Mouse (Mus musculus) urinary bladder, adult 2 months (tissue): Measurements from ENCODE around the gene Klhdc3. TPM values are rescaled to one million over a fixed set of nuclear protein-coding genes. Genes with fewer than 3 reads are reported as not detected.

Experiments used
- DNase-seq: peaks from one replicate; pipeline ENCODE4 v3.0.0; 2022; ENCODE audit warnings: low spot score
- polyA plus RNA-seq: library from polyadenylated mRNA; depleted of rRNA; stranded (reverse); fragments of >200 nt; gene quantifications from 2 replicates; pipeline ENCODE4 v1.2.3, GENCODE M21; 2012

Gene Klhdc3
- polyA plus RNA-seq, 1 experiment: 59.4 TPM

DNA sequence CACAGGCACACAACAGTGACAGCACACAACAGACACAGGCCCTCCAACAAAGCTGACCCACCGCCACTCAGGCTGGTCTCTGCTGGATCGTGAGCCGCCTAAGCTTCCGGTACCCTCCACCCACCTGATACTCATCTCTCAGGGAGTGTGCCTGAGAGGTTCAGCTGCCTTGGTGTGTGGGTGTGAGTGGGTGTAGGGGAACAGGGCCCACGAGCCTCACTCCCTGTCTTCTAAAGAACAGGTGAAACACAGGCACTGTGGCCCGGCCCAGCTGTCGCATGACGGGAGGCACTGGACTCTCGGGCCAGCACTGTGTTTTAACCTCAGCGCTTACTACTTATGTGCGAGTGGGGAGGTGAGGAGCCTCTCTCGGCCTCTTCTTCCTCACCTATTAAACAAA is 21.4 kb upstream of the Klhdc3 start:
- DNase-seq: no peak

DNA sequence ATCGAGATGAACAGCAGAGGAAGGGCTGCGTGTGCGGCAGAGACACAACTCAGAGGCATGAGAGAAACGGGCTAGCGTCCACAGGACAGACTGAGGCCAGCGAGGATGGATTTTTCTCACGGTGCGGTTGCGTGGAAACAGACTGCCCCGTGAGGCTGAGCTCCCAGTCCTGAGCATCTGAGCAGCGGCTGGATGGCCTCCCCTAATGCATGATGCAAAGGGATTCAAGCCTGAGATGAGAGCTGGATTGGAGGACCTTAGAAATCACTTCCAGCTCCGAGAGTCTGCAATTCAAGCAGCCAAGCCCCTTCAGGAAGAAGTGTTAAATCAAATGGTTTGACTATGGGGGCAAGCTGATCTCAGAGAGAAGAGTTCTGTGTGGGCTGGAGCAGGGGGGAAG is 20.8 kb upstream of the Klhdc3 start:
- DNase-seq: no peak

DNA sequence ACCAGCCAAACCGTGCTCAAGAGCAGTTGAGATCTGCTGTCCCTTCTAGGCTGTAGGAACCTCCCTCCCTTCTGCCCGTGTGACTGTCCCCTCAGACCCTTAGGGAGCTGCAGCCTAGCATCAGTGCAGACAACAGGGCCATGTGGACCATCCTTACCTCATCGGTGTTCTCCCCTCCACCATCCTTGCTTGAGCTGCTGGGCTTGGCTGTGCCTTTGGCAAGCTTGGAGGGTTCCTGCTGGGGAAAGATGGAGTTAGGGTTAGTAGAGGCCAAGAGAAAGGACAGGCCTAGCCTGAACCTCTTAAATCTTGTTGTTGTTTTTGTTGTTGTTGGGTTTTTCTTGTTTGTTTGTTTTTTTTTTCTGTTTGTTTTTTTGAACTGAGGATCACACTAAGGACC is 19.2 kb upstream of the Klhdc3 start:
- DNase-seq: no peak

DNA sequence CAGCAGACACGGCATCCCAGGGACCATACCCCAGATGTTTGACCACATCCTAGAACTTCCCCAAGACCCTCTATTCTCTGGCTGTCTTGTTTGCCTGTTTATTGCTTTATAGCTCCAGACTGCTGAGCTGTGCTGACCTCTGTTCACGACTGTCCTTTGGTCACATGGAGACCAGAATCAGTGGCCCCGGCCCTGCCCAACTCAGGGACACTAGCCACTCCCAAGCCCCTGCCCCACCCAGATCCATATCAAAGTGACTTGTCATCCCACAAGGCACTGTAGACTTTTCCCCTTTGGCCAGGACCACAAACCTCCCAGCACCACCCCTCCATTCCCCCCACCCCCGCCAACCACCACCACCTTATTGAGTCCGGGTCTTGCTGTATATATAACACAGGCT is 18.5 kb upstream of the Klhdc3 start:
- DNase-seq: no peak

DNA sequence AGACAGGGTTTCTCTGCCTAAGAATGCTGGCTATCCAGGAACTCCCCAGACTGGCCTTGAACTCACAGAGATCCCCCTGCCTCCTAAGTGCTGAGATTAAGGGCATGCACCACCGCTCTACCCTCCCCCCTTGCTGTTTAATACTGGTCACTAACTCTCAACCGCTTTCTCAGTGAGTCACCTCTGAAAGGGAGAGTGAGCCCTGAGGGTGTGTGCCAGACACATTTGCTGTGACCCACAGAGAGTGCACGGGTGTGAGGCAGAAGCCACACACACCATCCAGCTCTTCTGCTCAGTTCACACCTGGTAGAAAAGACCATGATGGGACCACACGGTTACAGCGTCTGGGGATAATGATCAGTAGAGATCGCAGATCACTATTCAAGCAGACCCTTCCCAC is 17.8 kb upstream of the Klhdc3 start:
- DNase-seq: no peak

DNA sequence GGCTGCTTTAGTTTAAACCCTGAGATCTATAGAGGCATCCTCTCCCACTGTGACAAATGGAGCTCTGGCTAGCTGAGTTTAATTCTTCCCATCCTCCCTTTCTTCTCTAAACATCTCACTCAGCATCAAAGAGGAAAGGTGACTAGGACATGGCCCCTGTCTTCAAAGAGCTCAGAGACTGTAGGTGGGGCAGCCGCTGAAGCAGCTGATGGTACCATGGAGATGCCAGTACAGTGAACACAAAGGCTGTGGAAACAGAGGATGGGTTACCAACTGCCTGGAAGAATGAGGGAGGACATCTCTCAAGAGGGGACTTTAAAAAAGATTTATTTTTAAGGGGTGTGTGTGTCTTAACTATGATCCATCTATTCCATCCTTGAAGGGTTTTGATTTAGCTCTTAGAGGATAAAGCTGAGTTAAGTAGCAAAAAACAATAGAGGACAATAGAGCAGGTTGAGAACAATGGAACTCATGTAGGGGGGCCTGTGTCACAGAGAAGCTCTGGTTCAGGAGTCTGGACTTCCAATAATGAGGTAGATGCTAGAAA is 13.9 kb upstream of the Klhdc3 start:
- DNase-seq: no peak

DNA sequence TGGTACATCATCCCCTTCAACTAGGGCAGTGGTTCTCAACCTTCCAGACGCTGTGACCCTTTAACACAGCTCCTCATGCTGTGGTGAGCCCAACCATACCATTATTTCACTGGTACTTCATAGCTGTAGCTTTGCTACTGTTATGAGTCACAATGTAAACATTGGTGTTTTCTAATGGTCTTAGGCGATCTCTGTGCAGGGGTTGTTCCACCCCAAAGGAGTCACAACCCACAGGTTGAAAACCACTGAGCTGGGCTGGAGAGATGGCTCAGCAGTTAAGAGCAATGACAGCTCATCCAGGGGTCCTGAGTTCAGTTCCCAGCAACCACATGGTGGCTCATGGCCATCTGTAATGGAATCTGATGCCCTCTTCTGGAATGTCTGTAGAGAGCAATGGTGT is 10.7 kb upstream of the Klhdc3 start:
- no peak for DNase-seq

DNA sequence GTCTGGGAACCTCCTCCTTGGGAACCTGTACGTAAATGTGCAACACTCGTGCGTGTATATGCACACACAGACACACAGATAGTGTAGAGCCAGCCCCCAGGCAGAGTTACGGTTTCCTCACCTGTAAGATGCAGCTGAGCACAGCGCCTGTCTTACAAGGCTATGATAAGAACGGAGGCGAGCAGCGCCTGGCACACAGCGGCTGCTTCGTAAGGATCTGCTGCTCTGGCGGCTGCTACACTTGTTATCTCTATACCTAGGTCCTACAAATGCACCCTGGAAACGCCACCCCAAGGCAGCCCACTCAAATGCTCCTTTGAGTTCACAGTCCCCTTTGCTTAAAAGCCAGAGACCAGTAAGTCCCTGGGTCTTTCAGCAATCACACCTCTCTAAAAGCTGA is 10.0 kb upstream of the Klhdc3 start:
- no peak for DNase-seq

DNA sequence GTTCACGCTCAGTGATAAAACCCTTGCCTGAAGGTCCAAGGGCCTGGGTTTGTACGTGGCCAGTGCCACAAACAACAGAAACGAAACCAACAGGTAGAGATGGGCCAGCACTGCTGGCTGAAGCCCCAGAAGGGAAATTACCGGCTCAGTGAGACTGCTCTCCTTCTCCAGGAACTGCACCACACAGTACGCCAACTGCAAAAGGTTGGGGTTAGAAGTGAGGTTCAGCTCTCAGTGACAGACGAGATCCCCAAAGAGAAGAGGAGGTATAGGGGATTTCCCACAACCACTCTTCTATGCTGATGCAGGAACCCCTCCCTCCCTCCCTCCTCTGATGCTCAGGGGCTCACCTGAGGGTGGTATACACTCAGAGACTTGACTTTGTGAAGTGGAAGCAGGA is 5.2 kb upstream of the Klhdc3 start:
- no peak for DNase-seq

DNA sequence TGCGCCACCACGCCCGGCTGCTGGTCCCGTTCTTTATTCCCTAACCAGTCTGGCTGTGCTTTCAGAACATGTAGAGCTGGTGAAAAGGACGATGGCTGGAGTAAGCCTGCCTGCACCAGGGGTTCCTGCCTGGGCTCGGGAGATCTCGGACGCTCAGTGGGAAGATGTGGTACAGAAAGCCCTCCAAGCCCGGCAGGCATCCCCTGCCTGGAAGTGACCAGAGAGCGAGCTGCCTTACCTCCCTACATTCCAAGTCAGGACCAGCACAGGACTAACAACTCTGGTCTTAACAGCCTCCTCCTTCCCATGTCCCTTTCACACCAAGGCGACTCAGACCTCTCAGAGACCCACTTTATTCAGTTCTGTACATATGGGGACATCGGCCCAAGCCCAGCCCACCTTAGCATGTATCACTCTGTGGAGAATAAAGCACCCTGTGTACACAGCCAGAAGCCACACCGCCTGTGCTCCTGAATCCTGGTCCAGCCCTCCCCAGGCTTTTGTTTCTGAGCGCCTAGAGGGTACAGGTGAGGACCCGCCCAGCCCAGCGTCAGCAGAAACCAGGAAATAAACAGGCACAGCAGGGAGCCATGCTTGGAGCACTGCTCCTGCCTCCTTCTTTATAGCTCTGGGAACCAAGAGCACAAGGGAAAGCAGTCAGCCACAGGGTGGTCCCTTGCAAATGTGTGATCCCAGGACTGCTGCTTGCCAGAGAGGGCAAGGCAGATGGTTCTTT is 2.1 kb upstream of the Klhdc3 start:
- DNase-seq: no peak

DNA sequence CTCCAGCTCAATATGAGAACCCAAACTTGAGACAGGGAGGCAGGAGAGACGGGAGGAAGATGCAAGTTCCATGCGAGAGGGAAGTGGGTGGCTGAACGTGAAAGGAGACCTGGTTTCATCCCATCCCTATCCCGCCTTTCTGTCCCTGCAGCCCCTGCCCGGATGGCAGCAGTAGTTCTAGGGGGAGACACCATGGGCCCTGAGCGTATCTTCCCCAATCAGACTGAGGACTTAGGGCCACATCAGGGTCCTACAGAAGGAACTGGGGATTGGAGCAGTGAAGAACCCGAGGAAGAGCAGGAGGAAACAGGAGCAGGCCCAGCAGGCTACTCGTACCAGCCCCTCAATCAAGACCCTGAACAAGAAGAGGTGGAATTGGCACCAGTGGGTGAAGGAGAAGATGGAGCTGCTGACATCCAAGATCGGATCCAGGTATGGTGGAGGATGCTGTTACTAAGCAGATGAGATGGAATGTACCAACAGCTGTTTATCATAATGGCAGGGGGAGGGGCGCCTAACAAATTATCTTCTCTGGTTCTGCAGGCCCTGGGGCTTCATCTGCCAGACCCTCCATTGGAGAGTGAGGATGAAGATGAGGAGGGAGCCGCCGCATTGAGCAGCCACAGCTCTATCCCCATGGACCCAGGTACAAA is 878 bp upstream of the Klhdc3 start:
- DNase-seq: no peak

DNA sequence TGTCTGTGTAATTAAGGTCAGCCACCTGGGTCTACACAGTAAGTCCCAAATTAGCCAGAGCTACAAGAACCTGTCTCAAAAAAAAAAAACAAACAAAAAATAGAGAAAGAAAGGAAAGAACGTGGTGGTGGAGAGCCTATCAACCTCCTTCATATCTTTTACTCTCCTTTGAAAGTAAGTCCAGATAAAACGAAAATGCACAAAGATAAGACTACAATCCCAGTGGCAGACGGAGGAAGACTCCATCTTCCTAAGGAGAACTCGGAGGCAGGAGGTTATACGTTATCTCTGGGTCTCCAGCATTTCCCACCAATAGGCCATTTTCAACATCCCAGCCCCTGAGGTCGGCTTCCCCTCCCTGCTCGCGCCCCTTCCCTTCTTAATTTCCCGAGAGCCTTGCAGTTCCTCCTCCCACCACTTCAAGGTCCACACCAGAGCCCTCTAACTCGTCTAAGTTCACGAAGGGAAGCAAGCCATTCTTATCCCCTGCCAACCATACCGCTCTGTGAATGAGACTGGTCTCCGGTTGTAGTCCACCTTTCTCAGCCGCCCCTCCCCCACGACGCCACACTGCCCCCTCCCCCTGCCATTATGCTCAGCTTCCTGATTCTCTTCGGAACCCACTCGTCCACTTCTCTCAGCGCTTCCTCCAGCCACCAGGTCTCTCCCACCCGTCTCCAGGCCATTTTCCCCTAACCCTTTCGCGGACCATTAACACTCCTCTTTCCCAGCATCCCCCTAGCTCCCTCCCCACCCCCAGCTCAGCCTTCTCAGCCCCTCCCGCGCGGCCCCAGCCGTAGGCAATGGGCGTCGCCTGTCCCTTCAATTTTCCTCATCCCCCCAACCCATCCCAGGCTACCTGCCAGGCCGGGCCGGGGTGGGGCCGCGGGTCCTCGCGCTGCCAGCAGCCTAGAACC is 613 bp downstream of the Klhdc3 start:
- DNase-seq: no peak

DNA sequence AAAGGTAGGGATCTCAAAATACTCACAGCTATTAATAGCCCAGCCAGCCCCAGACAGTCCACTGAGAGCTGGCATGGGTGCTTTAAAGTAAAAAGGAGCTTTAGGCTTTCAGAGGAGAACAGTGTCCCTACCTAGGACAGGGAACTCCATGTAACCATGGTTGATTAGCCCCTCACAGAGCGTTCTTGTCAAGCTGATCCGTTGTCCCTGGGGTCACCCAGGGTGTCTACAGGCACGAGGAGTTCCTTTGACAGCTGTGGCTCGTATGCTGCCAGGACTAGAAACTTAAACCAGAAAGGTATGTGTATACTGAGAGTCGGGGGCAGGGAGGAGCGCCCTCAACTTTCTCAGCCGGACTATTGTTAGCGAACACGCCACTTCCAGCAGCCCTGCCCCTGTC is 1.8 kb downstream of the Klhdc3 start:
- no peak for DNase-seq

DNA sequence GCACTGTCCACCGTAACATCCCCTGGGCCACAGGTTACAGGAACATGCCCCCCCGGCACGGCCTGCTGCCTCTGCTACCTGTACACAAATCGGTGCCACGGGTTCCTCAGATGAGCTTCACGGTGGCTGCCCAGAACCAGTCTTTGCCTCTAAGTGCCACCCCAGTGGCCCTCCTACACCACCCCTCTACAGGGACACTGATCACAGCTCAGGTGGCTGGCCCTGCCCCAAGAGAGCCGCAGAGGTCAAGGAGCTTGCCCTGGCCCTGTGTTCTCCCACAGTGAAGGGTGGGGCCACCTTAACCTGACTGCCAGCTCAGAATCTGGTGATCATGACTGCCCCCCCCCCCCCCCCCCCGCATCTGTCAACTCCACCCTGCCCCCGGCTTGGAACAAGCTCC is 2.3 kb downstream of the Klhdc3 start, which contains the start of gene Mea1:
TSS of gene Mea1 (plus strand) at position 378 of the 400 bp plus-strand sequence.
- no peak for DNase-seq

DNA sequence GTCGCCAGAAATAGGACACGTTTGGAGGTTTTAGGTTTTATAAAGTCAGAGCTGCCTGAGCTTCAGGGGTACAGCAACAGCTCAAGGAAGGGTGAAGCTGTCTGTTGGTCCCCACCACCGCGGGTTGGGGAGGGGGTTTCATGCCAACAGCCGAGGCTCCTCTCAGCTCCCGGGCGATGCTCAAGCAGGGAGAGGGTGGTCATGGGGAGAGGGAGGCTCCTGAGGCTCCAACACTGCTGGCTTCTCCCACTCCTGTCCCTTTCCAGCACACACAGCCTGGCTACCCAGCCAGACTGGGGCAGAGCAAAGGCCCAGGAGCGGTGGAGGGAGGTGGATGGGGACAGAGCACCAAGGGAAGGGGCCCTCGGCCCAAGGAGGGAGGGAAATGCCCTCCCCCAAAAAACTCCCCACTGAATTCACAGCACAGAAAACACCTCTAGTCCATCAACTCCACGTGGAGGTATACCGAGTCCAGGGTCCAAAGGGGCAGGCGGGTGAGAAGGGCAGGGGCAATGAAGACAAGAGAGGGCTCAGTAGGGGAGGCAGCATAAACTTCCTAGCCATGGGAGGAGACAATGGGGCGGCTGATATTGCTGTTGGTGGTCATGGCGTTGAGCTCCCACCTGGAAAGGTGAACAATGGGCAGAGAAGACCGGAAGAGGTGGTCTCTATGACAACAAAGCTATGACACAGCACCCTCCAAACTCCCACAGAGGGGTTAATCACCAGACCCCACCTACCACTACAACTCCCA is 6.0 kb downstream of the Klhdc3 start:
- no peak for DNase-seq

DNA sequence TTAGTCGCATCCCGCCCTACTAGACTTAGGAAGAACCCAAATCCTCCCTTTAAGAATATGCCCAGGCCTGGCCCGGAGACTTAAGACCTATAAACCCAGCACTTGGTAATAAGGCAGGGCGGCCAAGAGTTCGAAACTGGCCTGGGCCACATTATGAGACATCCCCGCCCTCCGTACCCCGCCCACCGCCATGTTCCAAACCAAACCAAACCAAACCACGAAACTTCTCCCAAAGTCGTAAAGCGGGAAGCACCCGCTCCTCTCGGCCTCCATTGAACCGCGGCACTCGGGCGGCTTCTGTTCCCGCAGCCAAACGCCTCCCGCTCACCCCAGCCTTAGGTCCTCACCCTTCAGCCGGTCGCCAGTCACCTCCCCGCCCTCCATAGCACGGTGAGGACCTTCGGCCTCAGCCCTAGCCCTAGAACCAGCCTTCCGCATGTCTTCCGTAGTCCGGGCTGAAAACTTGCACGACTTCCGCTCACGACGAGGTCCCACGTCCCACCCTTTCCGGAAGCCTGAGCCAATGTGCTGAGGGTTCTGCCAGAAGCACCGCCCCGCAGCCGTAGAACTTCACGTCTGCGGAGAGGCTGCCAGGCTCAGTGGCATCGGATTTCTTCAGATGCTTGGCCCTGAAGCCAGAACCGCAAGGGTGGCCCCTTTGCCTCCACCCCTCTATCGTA is 6.7 kb downstream of the Klhdc3 start, which contains the start of gene Rrp36:
TSS of gene Rrp36 (minus strand) at position 503 of the 680 bp plus-strand sequence.
- peak; percentile 71 for DNase-seq

DNA sequence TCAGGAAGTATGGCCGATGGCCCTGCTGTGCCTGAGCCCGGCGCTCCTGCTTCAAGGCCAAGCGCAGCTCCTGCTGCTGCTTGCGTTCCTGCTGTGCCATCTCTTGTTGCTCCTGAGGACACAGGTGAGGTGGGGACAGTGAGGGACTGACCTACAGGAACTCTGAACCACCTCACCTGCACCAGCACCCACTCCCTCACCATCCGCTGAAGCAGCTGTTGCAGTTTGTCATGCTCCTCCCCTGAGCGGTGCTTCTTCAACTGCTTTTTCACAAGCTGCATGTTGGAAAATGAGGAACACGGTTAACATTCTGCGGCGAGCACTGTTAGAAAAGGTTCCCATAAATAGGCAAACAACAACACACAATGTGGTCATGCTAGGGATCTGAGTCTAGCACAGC is 10.8 kb downstream of the Klhdc3 start:
- DNase-seq: no peak

DNA sequence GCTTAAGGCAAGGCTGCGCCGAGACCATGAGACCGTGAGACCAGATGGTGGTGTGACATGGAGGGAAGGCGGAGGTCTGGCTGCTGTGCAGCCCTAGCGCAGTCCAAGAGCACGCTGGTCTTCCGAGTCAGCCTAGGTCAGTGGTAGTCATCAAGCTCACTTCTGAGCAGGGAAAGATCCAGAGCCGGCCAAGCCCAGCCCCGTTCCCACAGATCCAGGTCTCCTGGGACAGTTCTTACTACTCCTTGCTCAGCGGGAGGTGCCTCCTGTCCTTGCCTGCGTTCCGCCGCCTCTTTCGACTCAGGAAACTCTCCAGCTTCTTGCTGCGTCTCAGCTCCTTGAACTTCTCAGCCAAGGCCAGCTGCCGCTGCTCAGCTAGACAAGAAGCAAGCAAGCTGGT is 13.0 kb downstream of the Klhdc3 start:
- DNase-seq: no peak

DNA sequence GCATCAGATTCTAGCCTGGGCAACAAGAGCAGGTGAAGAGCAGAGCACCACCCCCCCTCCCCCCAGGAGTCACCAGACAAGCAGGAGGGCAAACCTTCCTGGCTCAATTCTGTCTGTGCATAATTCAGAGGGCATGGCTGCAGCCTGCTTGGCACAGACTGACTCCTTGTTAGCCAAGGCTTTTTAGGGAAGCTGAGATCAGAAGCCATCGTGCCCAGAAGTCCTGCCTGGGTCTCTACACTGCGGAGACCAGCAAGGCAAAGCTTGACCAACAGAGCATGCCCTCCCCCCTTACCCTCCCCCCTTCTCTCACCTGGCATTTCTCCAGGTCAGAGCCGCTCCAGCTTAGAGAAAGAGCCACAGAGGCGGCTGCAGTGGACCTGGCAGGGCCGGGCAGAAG is 18.0 kb downstream of the Klhdc3 start:
- DNase-seq: no peak

DNA sequence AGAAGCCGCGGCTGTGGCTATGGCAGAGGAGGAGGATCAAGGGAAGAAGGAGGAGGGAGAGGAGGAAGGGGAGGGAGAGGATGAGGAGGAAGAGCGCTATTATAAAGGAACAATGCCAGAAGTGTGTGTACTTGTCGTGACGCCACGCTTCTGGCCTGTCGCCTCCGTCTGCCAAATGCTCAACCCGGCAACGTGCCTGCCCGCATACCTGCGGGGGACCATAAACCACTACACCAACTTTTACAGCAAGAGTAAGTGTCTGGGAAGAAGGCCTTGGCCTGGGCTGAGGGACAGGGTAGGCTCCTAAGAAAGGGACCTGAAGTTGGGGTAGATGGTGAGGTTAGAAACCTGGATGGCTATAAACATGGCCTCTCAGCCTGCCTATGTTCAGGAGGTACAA is 18.7 kb downstream of the Klhdc3 start:
- DNase-seq: no peak

DNA sequence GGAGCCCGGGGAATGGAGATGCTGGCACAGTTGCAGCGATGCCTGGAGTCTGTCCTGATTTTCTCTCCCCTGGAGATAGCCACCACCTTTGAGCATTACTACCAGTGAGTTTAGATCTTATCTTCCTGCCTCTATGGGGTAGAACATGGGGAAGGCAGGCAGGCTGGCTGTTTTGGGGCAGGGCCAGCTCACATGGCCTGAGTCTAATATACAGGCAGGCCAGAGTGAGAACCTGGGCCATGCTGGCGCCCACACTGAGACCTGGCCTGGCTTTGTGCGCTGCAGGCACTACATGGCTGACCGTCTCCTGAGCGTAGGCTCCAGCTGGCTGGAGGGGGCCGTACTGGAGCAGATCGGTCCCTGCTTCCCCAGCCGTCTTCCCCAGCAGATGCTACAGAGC is 19.4 kb downstream of the Klhdc3 start:
- DNase-seq: no peak
